Mouse (Mus musculus) CH12.LX (cell line): ENCODE measurements at regions not wholly inside any gene's neighbourhood (a gene's known extent, or its start where the extent isn't known, plus 50 kb on each side); places are given as distances from the start of the nearest gene placed in this dataset.

ENCODE experiments used
- DNase-seq: peaks from one replicate; pipeline ENCODE4 v3.0.0-alpha.2; 2013; ENCODE audit errors: extremely low read depth
- H3K27ac ChIP-seq: 2 replicates; pipeline ENCODE4 v1.5.1; 2012; ENCODE audit warnings: low read depth, mild to moderate bottlenecking, control low read depth, moderate library complexity; ENCODE audit not compliant: insufficient read depth
- H3K27me3 ChIP-seq: replicated peaks from 2 replicates; pipeline ENCODE3; 2012; ENCODE audit warnings: inconsistent platforms
- H3K36me3 ChIP-seq, 2 experiments: replicated peaks in 1 of 2; 2 replicates each; pipeline versions ENCODE3 to v1.6.1; 2012; ENCODE audit warnings: inconsistent platforms in 1 of 2, low read length in 1 of 2, mild to moderate bottlenecking in 1 of 2, mixed read lengths in 1 of 2, moderate library complexity in 1 of 2; ENCODE audit not compliant: control insufficient read depth in 1 of 2, insufficient read depth in 1 of 2
- H3K4me1 ChIP-seq, 2 experiments: 2 replicates each; pipeline ENCODE4 v1.6.1; 2012; ENCODE audit warnings: inconsistent platforms in 1 of 2, moderate library complexity in 1 of 2; ENCODE audit not compliant: insufficient read depth in 2 of 2, control insufficient read depth in 1 of 2
- H3K4me2 ChIP-seq: 2 replicates; pipeline ENCODE4 v1.6.1; 2012; ENCODE audit warnings: low read depth, mild to moderate bottlenecking, control low read depth; ENCODE audit not compliant: poor library complexity, insufficient read depth, severe bottlenecking
- H3K4me3 ChIP-seq, 3 experiments: fragments of 150-350 bp in 1 of 3; sonication (generic) in 1 of 3; replicated peaks in 1 of 3; 2 replicates each; pipeline versions ENCODE3 to v1.5.1; 2011 to 2012; ENCODE audit warnings: low read depth in 2 of 3, low read length in 2 of 3, mild to moderate bottlenecking in 2 of 3, moderate library complexity in 2 of 3, control low read depth in 1 of 3, improper control_type of control experiment in 1 of 3, inconsistent platforms in 1 of 3, mixed read lengths in 1 of 3; ENCODE audit not compliant: poor library complexity in 1 of 3
- H3K79me2 ChIP-seq: replicated peaks from 2 replicates; pipeline ENCODE4 v1.6.1; 2012; ENCODE audit warnings: mild to moderate bottlenecking, moderate library complexity; ENCODE audit not compliant: control insufficient read depth, poor library complexity, insufficient read depth, severe bottlenecking; ENCODE audit errors: extremely low read depth
- H3K9ac ChIP-seq: 2 replicates; pipeline ENCODE4 v1.6.1; 2012; ENCODE audit warnings: low read depth, mild to moderate bottlenecking, control low read depth, moderate library complexity; ENCODE audit not compliant: insufficient read depth
- H3K9me3 ChIP-seq: replicated peaks from 2 replicates; pipeline ENCODE3; 2012; ENCODE audit warnings: low read length, inconsistent platforms, mixed read lengths
- CHD1 ChIP-seq: IDR thresholded peaks from 2 replicates; pipeline ENCODE4 v1.6.1; 2012; ENCODE audit warnings: low read depth, low read length, improper control_type of control experiment, inconsistent platforms
- E2F4 ChIP-seq: IDR thresholded peaks from 2 replicates; pipeline ENCODE4 v1.6.1; 2011; ENCODE audit warnings: low read depth, low read length, improper control_type of control experiment; ENCODE audit not compliant: insufficient replicate concordance
- EP300 ChIP-seq: IDR thresholded peaks from 2 replicates; pipeline ENCODE4 v1.6.1; 2011; ENCODE audit warnings: low read length, improper control_type of control experiment
- ETS1 ChIP-seq: conservative IDR thresholded peaks from 2 replicates; pipeline ENCODE4 v1.6.1; 2012; ENCODE audit warnings: low read depth, mild to moderate bottlenecking, inconsistent platforms, low read length, improper control_type of control experiment, moderate library complexity
- GABPA ChIP-seq: IDR thresholded peaks from 2 replicates; pipeline ENCODE4 v1.6.1; 2012; ENCODE audit warnings: low read depth, low read length, improper control_type of control experiment, inconsistent platforms; ENCODE audit not compliant: insufficient replicate concordance
- HCFC1 ChIP-seq: IDR thresholded peaks from 2 replicates; pipeline ENCODE4 v1.6.1; 2012; ENCODE audit warnings: low read depth, mild to moderate bottlenecking, inconsistent platforms, low read length, improper control_type of control experiment
- IRF4 ChIP-seq: IDR thresholded peaks from 2 replicates; pipeline ENCODE4 v1.6.1; 2014; ENCODE audit warnings: low read depth, mild to moderate bottlenecking, inconsistent platforms, low read length, improper control_type of control experiment
- JUN ChIP-seq: IDR thresholded peaks from 2 replicates; pipeline ENCODE4 v1.6.1; 2011; ENCODE audit warnings: low read depth, mild to moderate bottlenecking, low read length, improper control_type of control experiment, moderate library complexity; ENCODE audit not compliant: insufficient read depth
- JUND ChIP-seq: conservative IDR thresholded peaks from 2 replicates; pipeline ENCODE4 v1.6.1; 2011; ENCODE audit warnings: low read depth, low read length, improper control_type of control experiment
- KAT2A ChIP-seq: IDR thresholded peaks from 2 replicates; pipeline ENCODE4 v1.6.1; 2012; ENCODE audit warnings: low read length, improper control_type of control experiment, inconsistent platforms; ENCODE audit not compliant: insufficient replicate concordance
- MAFK ChIP-seq: IDR thresholded peaks from 2 replicates; pipeline ENCODE4 v1.6.1; 2011; ENCODE audit warnings: low read length, improper control_type of control experiment; ENCODE audit not compliant: insufficient replicate concordance
- MAX ChIP-seq: IDR thresholded peaks from 2 replicates; pipeline ENCODE4 v1.6.1; 2011; ENCODE audit warnings: low read length, improper control_type of control experiment
- MEF2A ChIP-seq: IDR thresholded peaks from 2 replicates; pipeline ENCODE4 v1.6.1; 2014; ENCODE audit warnings: low read depth, mild to moderate bottlenecking, inconsistent platforms, low read length, improper control_type of control experiment, borderline replicate concordance
- MYC ChIP-seq: IDR thresholded peaks from 2 replicates; pipeline ENCODE4 v1.6.1; 2011; ENCODE audit warnings: low read depth, mild to moderate bottlenecking, improper control_type of control experiment, low read length
- NELFE ChIP-seq: IDR thresholded peaks from 2 replicates; pipeline ENCODE4 v1.6.1; 2011; ENCODE audit warnings: low read depth, low read length, improper control_type of control experiment
- PAX5 ChIP-seq: IDR thresholded peaks from 2 replicates; pipeline ENCODE4 v1.6.1; 2012; ENCODE audit warnings: low read length, inconsistent platforms, mixed read lengths
- POLR2A ChIP-seq: IDR thresholded peaks from 2 replicates; pipeline ENCODE4 v1.6.1; 2011; ENCODE audit warnings: low read depth, mild to moderate bottlenecking, improper control_type of control experiment, low read length
- POLR2AphosphoS2 ChIP-seq: IDR thresholded peaks from 2 replicates; pipeline ENCODE4 v1.6.1; 2011; ENCODE audit warnings: low read depth, low read length, improper control_type of control experiment
- SMC3 ChIP-seq: IDR thresholded peaks from 2 replicates; pipeline ENCODE4 v1.6.1; 2011; ENCODE audit warnings: low read depth, low read length, improper control_type of control experiment
- TBP ChIP-seq: conservative IDR thresholded peaks from 2 replicates; pipeline ENCODE4 v1.6.1; 2011; ENCODE audit warnings: low read depth, low read length, improper control_type of control experiment
- USF2 ChIP-seq: conservative IDR thresholded peaks from 2 replicates; pipeline ENCODE4 v1.6.1; 2011; ENCODE audit warnings: low read depth, low read length, improper control_type of control experiment
- ZC3H11A ChIP-seq: IDR thresholded peaks from 2 replicates; pipeline ENCODE4 v1.6.1; 2012; ENCODE audit warnings: low read depth, mild to moderate bottlenecking, inconsistent platforms, low read length, improper control_type of control experiment
- ZMIZ1 ChIP-seq: IDR thresholded peaks from 2 replicates; pipeline ENCODE4 v1.6.1; 2012; ENCODE audit warnings: low read depth, mild to moderate bottlenecking, inconsistent platforms, low read length, improper control_type of control experiment
- dilution Hi-C: fragments of 300-500 bp; cut with MboI; formaldehyde crosslinking; loops from 2 replicates; pipeline ENCODE4 v1.14.3; 2020; ENCODE audit warnings: low sequenced_read_pairs; ENCODE audit not compliant: extremely low pct_unique_long_range_greater_than_20kb, extremely low pct_ligation_motif_present
- in situ Hi-C: fragments of 300-500 bp; cut with MboI; formaldehyde crosslinking; loops from 3 replicates; pipeline ENCODE4 v1.14.3; 2019; ENCODE audit warnings: low sequenced_read_pairs, low pct_ligation_motif_present, low pct_unique_long_range_greater_than_20kb, mixed read lengths

GRCm38 (mm10) chr10:84056323-84057169, 333.9 kb downstream of the 1500009L16Rik start:
- in situ Hi-C loops (no loop called here), dilution Hi-C loops (no loop called here)
- H3K9ac ChIP-seq, result no peak overlapping the region
- no peaks in the 10 kb centered on the region for H3K9me3 ChIP-seq
- H3K4me1 ChIP-seq, result peaks cover 8 to 41% of the 10 kb centered on the region in 2 experiments
- no peak for DNase-seq
- H3K27ac ChIP-seq, result no peak overlapping the region
- no peak overlapping the region for H3K4me2 ChIP-seq
- H3K79me2 ChIP-seq, result no peaks in the 10 kb centered on the region
- H3K36me3 ChIP-seq, result no peaks in the 10 kb centered on the region
- H3K27me3 ChIP-seq, result no peaks in the 10 kb centered on the region
- peak overlapping the region in 1 of 3 experiments; percentile 20 for H3K4me3 ChIP-seq
- peak; percentile 42; the same call in 1 of the 2 replicates for TF ChIP-seq MAFK
- TF ChIP-seq GABPA, result no peak
- TF ChIP-seq ZC3H11A, result no peak

GRCm38 (mm10) chr10:84058301-84058700, 335.6 kb downstream of the 1500009L16Rik start:
- dilution Hi-C loops, result no loop called here

More at GRCm38 (mm10) chr10:84058301-84058700, 335.6 kb downstream of the 1500009L16Rik start:
- Histone ChIP-seq H3K79me2 (no peaks in the 10 kb centered on the region), H3K36me3 (no peaks in the 10 kb centered on the region), H3K9ac (no peak overlapping the region), H3K9me3 (no peaks in the 10 kb centered on the region), H3K4me2 (no peak overlapping the region), H3K27ac (no peak overlapping the region), H3K4me3 (no peak overlapping the region), H3K27me3 (no peaks in the 10 kb centered on the region), H3K4me1 (peaks cover 8 to 41% of the 10 kb centered on the region in 2 experiments)
- no peak for DNase-seq
- in situ Hi-C loops, result no loop called here
- TF ChIP-seq E2F4 (no peak), POLR2A (no peak), MAX (no peak), CHD1 (no peak), POLR2AphosphoS2 (no peak), JUND (no peak), EP300 (no peak), IRF4 (no peak), MEF2A (no peak), ETS1 (no peak), ZMIZ1 (no peak), HCFC1 (no peak), USF2 (no peak), JUN (no peak), SMC3 (no peak), NELFE (no peak), PAX5 (no peak), MYC (no peak), KAT2A (no peak), TBP (no peak)
